Mouse (Mus musculus) intestine, embryonic 16.5 days (tissue): ENCODE results near the gene Cmss1. TPM values are rescaled to one million over a fixed set of nuclear protein-coding genes. Genes with fewer than 3 reads are reported as not detected.
A peak's percentile ranks its signal among the peaks of the same experiment; 100 is the strongest.

Source experiments
- ATAC-seq: fragments of 200-750 bp; cut with Nextera tagmentation; 2 replicates; pipeline ENCODE4 v1.8.0; 2017; ENCODE audit warnings: moderate TSS enrichment, moderate library complexity
- H3K27ac ChIP-seq: fragments of 300-500 bp; sonication (generic); 2 replicates; pipeline ENCODE4 v1.5.1; 2014; ENCODE audit warnings: mild to moderate bottlenecking, low read length
- H3K27me3 ChIP-seq: fragments of 300-500 bp; sonication (generic); replicated peaks from 2 replicates; pipeline ENCODE4 v1.6.1; 2014; ENCODE audit warnings: low read length, control low read depth, mixed read lengths; ENCODE audit not compliant: control insufficient read depth, insufficient read depth
- H3K36me3 ChIP-seq: fragments of 300-500 bp; sonication (generic); 2 replicates; pipeline ENCODE4 v1.6.1; 2014; ENCODE audit warnings: low read length, control low read depth; ENCODE audit not compliant: control insufficient read depth, insufficient read depth
- H3K4me1 ChIP-seq: fragments of 300-500 bp; sonication (generic); 2 replicates; pipeline ENCODE4 v1.6.1; 2014; ENCODE audit warnings: low read length, control low read depth, mixed read lengths; ENCODE audit not compliant: control insufficient read depth, insufficient read depth
- H3K4me2 ChIP-seq: fragments of 300-500 bp; sonication (generic); 2 replicates; pipeline ENCODE4 v1.6.1; 2014; ENCODE audit warnings: low read depth, low read length, control low read depth
- H3K4me3 ChIP-seq: fragments of 300-500 bp; sonication (generic); 2 replicates; pipeline ENCODE4 v1.5.1; 2014; ENCODE audit warnings: mild to moderate bottlenecking, low read length
- H3K9ac ChIP-seq: fragments of 300-500 bp; sonication (generic); 2 replicates; pipeline ENCODE4 v1.6.1; 2014; ENCODE audit warnings: low read depth, low read length
- H3K9me3 ChIP-seq: fragments of 300-500 bp; sonication (generic); 2 replicates; pipeline ENCODE4 v1.6.1; 2016; ENCODE audit warnings: low read length, control low read depth; ENCODE audit not compliant: control insufficient read depth
- WGBS: fragments of 180-500 bp; shearing (Covaris S2); extraction: QIAGEN DNeasy Blood & Tissue Kit; methylation state at CpG from one replicate; pipeline ENCODE4 v1.1.7; 2014; 5-methylcytosine and 5-hydroxymethylcytosine counted together
- polyA plus RNA-seq: library from polyadenylated mRNA; unstranded; fragments of >200 nt; fragmentation: Nextera tagmentation; extraction: Ambion mirVana; gene quantifications from 2 replicates; pipeline ENCODE4 v1.2.1, GENCODE M21; 2015

Gene Cmss1
- polyA plus RNA-seq, 1 experiment from 2014 or later, result 41.4 TPM

DNA sequence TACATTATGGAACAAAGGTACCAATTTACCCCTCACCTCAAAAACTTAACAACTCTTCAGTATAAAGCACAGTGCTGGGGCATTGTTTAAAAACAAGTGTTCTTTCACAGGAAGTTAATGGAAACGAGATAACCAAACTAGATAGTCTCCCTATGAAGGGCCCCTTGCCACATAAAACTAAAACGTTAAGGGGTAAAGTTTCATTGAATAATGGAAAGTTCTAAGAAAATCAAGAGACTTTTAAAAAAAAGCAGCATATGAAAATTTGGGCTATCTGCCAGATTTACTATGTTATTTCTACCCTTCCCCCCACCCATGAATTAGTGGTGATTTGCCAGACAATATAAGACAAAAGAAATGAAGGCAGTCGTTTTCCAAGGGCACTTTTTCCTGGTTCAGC is 21.5 kb downstream of the Cmss1 start:
- no peaks in the 10 kb centered on the region for H3K27me3 ChIP-seq
- H3K4me1 ChIP-seq, result no peaks in the 10 kb centered on the region
- WGBS, result 39% methylated on average over 3 of the region's 3 CpGs
- no peak overlapping the region for H3K4me3 ChIP-seq
- H3K36me3 ChIP-seq, result no peaks in the 10 kb centered on the region
- no peak overlapping the region for H3K27ac ChIP-seq
- no peak for ATAC-seq
- no peaks in the 10 kb centered on the region for H3K9me3 ChIP-seq
- no peak overlapping the region for H3K4me2 ChIP-seq
- no peak overlapping the region for H3K9ac ChIP-seq

DNA sequence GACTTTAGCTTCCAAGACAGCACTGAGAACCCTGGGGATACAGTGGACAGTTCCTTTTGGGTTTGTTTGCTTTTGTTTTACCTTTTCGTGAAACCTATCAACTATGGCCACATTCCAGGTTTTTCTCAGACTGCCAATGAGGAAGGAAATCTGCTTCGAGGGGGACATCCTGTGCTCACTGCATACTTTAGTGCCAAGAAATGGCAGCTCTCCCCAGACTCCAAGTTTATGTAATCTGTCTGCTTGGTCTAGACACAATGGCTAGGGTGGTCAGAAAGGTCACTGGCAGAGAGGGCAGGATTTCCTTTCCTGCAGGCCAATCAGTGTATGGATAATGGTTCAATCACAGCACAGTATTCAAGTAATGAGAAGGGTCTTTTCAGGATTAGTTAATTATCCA is 24.7 kb downstream of the Cmss1 start:
- 61% methylated on average over 2 of the region's 2 CpGs for WGBS
- Histone ChIP-seq H3K9ac (no peak overlapping the region), H3K9me3 (no peaks in the 10 kb centered on the region), H3K36me3 (no peaks in the 10 kb centered on the region), H3K27ac (no peak overlapping the region), H3K4me3 (no peak overlapping the region), H3K27me3 (no peaks in the 10 kb centered on the region), H3K4me2 (no peak overlapping the region), H3K4me1 (no peaks in the 10 kb centered on the region)
- no peak; the same call in 1 of the 2 replicates for ATAC-seq

DNA sequence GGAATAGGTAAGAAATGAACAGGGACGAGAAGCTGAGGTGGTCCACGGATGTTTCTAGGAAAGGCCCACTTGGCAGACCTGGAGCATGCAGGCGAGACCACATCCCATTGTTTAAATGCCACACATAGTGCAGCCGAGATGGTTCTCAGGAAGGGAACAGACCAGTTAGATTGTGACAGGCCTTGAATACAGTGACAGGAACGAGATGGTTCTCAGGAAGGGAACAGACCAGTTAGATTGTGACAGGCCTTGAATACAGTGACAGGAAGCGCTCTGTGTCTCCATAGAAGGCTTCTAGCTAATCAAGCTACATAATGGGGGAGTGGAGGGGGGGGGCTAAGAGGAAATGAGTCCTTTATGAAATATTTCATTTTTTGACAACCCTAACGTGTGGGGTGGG is 26.6 kb downstream of the Cmss1 start:
- Histone ChIP-seq H3K36me3 (0 out of 2 replicates have a peak, but pooled peaks cover 2% of the 10 kb centered on the region), H3K27ac (no peak overlapping the region), H3K4me1 (no peaks in the 10 kb centered on the region), H3K4me3 (no peak overlapping the region), H3K4me2 (no peak overlapping the region), H3K9me3 (no peaks in the 10 kb centered on the region), H3K27me3 (no peaks in the 10 kb centered on the region), H3K9ac (no peak overlapping the region)
- ATAC-seq, result no peak
- WGBS, result 69% methylated on average over 7 of the region's 7 CpGs

DNA sequence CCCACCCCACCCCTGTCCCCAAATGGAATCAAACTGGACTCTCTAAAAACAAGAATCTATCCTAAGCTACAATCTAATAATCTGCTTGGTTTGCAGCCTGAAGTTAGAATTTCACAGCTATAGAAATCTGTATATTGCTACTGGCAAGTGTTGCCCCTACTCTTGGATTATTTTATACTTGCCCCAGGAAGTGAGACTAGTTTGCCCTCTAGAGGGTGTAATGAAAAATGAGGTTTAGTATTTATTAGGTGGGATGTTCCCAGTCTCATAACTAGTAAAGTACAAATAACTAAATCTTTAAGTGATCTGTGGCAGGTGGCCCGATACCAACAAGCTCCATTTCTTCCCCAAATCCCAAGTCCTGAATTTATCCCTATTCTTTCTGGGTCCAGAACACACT is 29.1 kb downstream of the Cmss1 start:
- H3K4me3 ChIP-seq, result no peak overlapping the region
- WGBS, result 95% methylated on average over 1 of the region's 1 CpGs
- H3K9me3 ChIP-seq, result no peaks in the 10 kb centered on the region
- H3K9ac ChIP-seq, result no peak overlapping the region
- H3K27ac ChIP-seq, result no peak overlapping the region
- H3K27me3 ChIP-seq, result no peaks in the 10 kb centered on the region
- H3K36me3 ChIP-seq, result 0 out of 2 replicates have a peak, but pooled peaks cover 2% of the 10 kb centered on the region
- no peak for ATAC-seq
- H3K4me1 ChIP-seq, result peaks cover 5% of the 10 kb centered on the region; the same call in 1 of the 2 replicates
- no peak overlapping the region for H3K4me2 ChIP-seq

DNA sequence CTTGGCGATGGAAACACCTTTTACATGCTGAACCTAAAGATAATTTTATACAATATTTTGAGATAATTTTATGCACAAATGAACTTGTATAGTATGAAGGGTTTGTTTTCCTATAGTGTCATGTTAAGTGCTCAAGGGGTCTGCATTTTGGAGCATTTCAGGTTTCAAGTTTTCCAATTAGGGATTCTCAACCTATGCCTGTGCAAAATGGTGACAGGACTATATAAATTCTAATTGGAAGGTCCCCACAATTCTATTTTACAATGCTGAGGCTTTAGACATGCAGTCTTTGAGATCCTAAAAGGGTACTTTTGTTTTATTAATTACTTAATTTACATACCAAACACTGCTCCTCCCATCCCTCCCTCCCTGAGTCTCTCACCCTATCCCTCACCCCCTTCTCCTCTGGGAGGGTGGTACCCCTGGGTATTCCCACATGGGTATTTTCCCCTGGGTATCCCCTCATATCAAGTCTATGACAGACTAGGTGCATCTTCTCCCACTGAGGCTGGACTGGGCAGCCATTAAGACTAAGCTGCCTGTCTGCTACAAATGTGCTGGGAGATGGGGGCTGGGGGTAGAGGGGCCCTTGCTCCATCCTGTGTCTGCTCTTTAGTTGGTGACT is 30.8 kb downstream of the Cmss1 start:
- ATAC-seq, result no peak

DNA sequence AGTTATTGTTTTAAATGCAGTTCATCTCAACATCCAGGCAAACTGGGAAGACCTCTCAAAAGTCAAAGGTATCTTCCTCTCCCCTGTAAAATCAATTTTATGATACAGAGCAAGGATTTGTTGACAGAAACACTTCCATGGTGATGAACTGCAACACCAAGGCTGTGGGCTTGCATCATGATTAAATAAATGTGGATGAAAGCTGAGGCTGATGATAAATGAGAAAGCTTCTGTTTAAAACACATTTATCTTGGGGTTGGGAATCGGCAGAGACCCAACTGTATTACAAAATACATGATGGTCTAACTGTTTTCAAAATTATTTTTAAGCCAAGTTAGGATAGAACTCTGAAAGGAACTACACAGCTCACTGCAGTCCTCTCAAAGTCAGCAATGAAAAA is 32.8 kb downstream of the Cmss1 start:
- Histone ChIP-seq H3K36me3 (peaks cover 8% of the 10 kb centered on the region; the same call in 1 of the 2 replicates), H3K27me3 (no peaks in the 10 kb centered on the region), H3K9me3 (no peaks in the 10 kb centered on the region), H3K4me3 (no peak overlapping the region), H3K27ac (no peak overlapping the region), H3K9ac (no peak overlapping the region), H3K4me1 (peaks cover 12% of the 10 kb centered on the region), H3K4me2 (no peak overlapping the region)
- whole genome bisulfite sequencing, result 61% methylated on average over 1 of the region's 1 CpGs
- ATAC-seq, result no peak

More for the DNA sequence above, 30.8 kb downstream of the Cmss1 start:
- H3K4me2 ChIP-seq, result no peak overlapping the region
- H3K4me3 ChIP-seq, result no peak overlapping the region
- H3K4me1 ChIP-seq, result peaks cover 10% of the 10 kb centered on the region
- no peaks in the 10 kb centered on the region for H3K27me3 ChIP-seq
- 97% methylated on average over 1 of the region's 1 CpGs for WGBS
- H3K9ac ChIP-seq, result no peak overlapping the region
- no peak overlapping the region for H3K27ac ChIP-seq
- no peaks in the 10 kb centered on the region for H3K9me3 ChIP-seq
- 0 out of 2 replicates have a peak, but pooled peaks cover 2% of the 10 kb centered on the region for H3K36me3 ChIP-seq

DNA sequence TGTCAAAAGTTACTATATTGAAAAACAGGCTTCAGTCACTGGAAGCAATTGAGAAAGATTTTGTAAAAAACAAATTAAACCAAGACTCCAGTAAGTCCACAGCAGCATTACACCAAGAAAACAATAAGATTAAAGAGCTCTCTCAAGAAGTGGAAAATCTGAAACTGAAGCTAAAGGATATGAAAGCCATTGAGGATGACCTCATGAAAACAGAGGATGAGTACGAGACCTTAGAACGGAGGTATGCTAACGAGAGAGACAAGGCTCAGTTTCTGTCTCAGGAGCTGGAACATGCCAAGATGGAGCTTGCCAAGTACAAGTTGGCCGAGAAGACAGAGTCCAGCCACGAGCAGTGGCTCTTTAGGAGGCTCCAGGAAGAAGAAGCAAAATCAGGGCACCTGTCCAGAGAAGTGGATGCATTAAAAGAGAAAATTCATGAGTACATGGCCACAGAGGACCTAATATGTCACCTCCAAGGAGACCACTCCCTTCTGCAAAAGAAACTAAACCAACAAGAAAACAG is 35.8 kb downstream of the Cmss1 start:
- Histone ChIP-seq H3K4me2 (no peak overlapping the region), H3K27me3 (no peaks in the 10 kb centered on the region), H3K9ac (no peak overlapping the region), H3K4me1 (peaks cover 13% of the 10 kb centered on the region), H3K27ac (no peak overlapping the region), H3K4me3 (no peak overlapping the region), H3K9me3 (no peaks in the 10 kb centered on the region), H3K36me3 (peaks cover 8% of the 10 kb centered on the region; the same call in 1 of the 2 replicates)
- 86% methylated on average over 5 of the region's 5 CpGs for WGBS
- ATAC-seq, result no peak

DNA sequence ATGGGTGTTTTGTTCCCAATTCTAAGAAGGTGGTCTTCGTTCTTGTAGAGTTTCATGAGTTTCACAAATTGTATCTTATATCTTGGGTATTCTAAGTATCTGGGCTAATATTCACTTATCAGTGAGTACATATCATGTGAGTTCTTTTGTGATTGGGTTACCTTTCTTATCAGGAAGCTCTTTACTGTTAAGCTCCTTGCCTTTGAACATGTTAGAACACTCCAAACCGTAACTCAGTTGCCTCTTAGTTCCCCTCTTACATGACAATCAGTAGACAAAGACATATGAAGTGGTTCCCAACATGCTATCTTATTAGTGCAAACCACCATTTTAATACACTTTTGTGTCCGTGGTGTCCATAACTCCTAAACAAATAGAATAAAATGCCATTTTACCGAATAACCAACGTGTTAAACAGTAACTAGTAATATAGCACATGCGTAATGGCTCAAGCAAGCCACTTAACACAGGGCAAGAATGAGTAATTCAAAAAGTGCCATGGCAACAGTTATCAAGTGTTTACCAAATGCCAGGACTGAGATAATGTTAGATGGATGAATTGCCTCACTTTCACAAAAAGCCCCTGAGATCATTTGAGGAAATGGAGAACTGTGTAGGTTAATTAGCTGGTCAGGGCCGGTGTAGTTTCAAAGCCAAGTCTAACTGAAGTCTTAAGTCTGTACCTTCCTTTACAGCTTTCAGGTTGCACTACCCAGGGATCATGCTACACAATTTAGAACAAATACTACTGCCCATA is 37.8 kb downstream of the Cmss1 start:
- WGBS, result 53% methylated on average over 7 of the region's 7 CpGs
- Histone ChIP-seq H3K27ac (no peak overlapping the region), H3K36me3 (peaks cover 5% of the 10 kb centered on the region; the same call in 1 of the 2 replicates), H3K4me3 (no peak overlapping the region), H3K4me2 (no peak overlapping the region), H3K9ac (no peak overlapping the region), H3K27me3 (no peaks in the 10 kb centered on the region), H3K9me3 (no peaks in the 10 kb centered on the region), H3K4me1 (peaks cover 11% of the 10 kb centered on the region)
- peak; percentile 97 for ATAC-seq

DNA sequence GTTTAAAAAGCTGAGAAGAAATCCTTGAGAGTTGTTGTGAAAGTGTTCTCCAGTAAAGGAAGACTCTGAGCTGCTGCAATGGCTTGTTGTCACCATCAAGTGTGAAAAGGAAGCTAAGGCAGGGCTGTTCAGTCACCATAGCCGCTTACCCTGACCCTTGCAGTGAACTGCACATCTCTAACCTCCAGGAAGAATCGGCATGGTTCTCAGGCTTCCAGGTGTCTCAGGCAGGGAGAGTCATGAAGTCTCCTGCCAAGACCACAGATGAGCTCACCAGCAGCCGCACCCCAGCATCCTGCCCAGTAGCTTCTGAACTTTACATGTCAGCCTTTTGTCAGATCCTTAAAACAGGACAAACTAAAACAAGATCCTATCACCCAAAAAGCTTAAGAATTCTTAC is 40.4 kb downstream of the Cmss1 start:
- Histone ChIP-seq H3K27me3 (no peaks in the 10 kb centered on the region), H3K9ac (no peak overlapping the region), H3K36me3 (peaks cover 5% of the 10 kb centered on the region; the same call in 1 of the 2 replicates), H3K4me2 (no peak overlapping the region), H3K27ac (no peak overlapping the region), H3K4me3 (no peak overlapping the region), H3K9me3 (no peaks in the 10 kb centered on the region), H3K4me1 (peaks cover 16% of the 10 kb centered on the region)
- 74% methylated on average over 3 of the region's 3 CpGs for WGBS
- no peak for ATAC-seq
